Mouse (Mus musculus) midbrain, embryonic 13.5 days (tissue): Measurements from ENCODE around the gene Pex5. TPM values are rescaled to one million over a fixed set of nuclear protein-coding genes. Genes with fewer than 3 reads are reported as not detected.

Experiments used
- ATAC-seq: fragments of 200-750 bp; cut with Nextera tagmentation; 2 replicates; pipeline ENCODE4 v1.8.0; 2017; ENCODE audit warnings: mild to moderate bottlenecking, moderate TSS enrichment, moderate library complexity
- H3K27ac ChIP-seq: fragments of 300-500 bp; sonication (generic); 2 replicates; pipeline ENCODE4 v1.5.1; 2015; ENCODE audit warnings: inconsistent platforms, mild to moderate bottlenecking, moderate library complexity
- H3K27me3 ChIP-seq: fragments of 300-500 bp; sonication (generic); 2 replicates; pipeline ENCODE4 v1.6.1; 2015; ENCODE audit warnings: mild to moderate bottlenecking, inconsistent platforms
- H3K36me3 ChIP-seq: fragments of 300-500 bp; sonication (generic); 2 replicates; pipeline ENCODE4 v1.6.1; 2015; ENCODE audit warnings: mild to moderate bottlenecking, inconsistent platforms
- H3K4me1 ChIP-seq: fragments of 300-500 bp; sonication (generic); replicated peaks from 2 replicates; pipeline ENCODE4 v1.6.1; 2015; ENCODE audit warnings: inconsistent platforms
- H3K4me2 ChIP-seq: fragments of 300-500 bp; sonication (generic); replicated peaks from 2 replicates; pipeline ENCODE4 v1.6.1; 2015; ENCODE audit warnings: moderate library complexity, mild to moderate bottlenecking, inconsistent platforms
- H3K4me3 ChIP-seq: fragments of 300-500 bp; sonication (generic); replicated peaks from 2 replicates; pipeline ENCODE4 v1.5.1; 2015; ENCODE audit warnings: mild to moderate bottlenecking, inconsistent platforms
- H3K9ac ChIP-seq: fragments of 300-500 bp; sonication (generic); replicated peaks from 2 replicates; pipeline ENCODE4 v1.6.1; 2015; ENCODE audit warnings: mild to moderate bottlenecking, inconsistent platforms
- H3K9me3 ChIP-seq: fragments of 300-500 bp; sonication (generic); 2 replicates; pipeline ENCODE4 v1.6.1; 2016; ENCODE audit warnings: mild to moderate bottlenecking, inconsistent platforms
- WGBS: fragments of 180-500 bp; shearing (Covaris S2); methylation state at CpG from one replicate; pipeline ENCODE4 v1.1.7; 2015; 5-methylcytosine and 5-hydroxymethylcytosine counted together
- polyA plus RNA-seq: library from polyadenylated mRNA; unstranded; fragments of >200 nt; fragmentation: Nextera tagmentation; extraction: Ambion mirVana; gene quantifications from 2 replicates; pipeline ENCODE4 v1.2.1, GENCODE M21; 2015

Pex5 gene
- polyA plus RNA-seq, 1 experiment from 2014 or later: 78.0 TPM

DNA sequence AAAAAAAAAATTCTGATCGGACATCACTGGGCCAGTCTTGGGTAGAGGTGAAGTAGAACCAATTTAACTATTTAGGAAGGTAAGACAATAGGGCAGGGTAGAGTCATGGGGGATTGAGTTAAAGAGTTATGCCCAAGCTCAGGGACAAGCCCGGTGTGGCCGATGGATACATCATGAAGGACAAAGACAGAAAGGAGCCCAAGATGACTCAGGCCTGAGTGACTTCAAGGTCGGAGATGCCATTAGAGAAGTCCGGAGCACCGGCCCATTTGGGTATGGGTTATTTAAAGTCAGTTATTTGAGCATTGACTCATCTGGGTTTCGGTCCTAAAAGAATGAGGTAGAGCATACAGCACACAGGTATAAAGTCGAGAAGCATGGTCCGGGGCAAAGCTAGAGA lies 31.6 kb upstream of the Pex5 start:
- Histone ChIP-seq H3K27me3 (no peaks in the 10 kb centered on the region), H3K4me2 (no peak overlapping the region), H3K9me3 (no peaks in the 10 kb centered on the region), H3K36me3 (peaks cover 45% of the 10 kb centered on the region), H3K4me3 (no peak overlapping the region), H3K9ac (no peak overlapping the region), H3K27ac (no peak overlapping the region), H3K4me1 (no peaks in the 10 kb centered on the region)
- 94% methylated on average over 9 of the region's 9 CpGs for WGBS
- no peak for ATAC-seq

DNA sequence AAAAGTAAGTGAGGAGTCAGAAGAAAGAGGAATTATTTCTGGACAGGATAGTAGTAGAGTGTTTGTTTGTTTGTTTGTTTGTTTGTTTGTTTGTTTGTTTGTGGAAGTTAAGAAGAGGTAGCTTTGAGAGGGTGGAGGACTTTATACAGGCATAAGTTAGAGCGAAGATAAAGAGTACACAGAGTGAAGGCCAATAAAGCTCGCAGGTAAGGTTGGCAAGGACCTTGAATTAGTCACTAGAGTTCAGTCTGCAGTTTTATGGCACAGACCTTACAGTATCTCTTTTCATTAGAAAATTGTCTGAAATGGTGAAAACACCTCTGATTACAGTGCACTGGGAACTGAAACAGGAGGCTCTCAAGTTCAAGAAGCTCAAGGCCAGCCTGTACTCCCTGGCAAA lies 31.2 kb upstream of the Pex5 start:
- Histone ChIP-seq H3K9me3 (no peaks in the 10 kb centered on the region), H3K36me3 (peaks cover 45% of the 10 kb centered on the region), H3K4me2 (no peak overlapping the region), H3K4me1 (no peaks in the 10 kb centered on the region), H3K4me3 (no peak overlapping the region), H3K27ac (no peak overlapping the region), H3K27me3 (no peaks in the 10 kb centered on the region), H3K9ac (no peak overlapping the region)
- WGBS: 89% methylated on average over 2 of the region's 2 CpGs
- no peak for ATAC-seq

DNA sequence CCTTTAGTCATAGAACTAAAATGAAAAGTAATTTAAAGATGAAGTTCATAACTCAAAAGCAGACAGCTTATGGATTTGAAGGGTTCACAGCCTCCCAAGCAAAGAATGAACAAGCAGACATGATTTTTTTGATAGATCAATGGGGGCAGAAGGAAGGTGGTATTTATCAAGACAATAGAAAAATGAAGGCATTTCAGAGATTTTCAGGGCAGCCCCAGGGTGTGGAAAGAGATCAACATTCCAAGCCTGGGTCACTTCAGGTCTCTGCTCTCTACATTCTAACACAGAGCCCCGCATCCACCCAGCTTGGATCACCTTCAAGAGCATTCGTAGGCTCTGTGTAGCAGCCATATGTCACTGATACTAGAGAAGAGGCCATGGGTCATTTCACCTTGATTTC lies 28.5 kb upstream of the Pex5 start:
- Histone ChIP-seq H3K4me2 (no peak overlapping the region), H3K36me3 (peaks cover 35% of the 10 kb centered on the region), H3K4me1 (no peaks in the 10 kb centered on the region), H3K4me3 (no peak overlapping the region), H3K9me3 (no peaks in the 10 kb centered on the region), H3K9ac (no peak overlapping the region), H3K27ac (no peak overlapping the region), H3K27me3 (no peaks in the 10 kb centered on the region)
- no peak for ATAC-seq
- 90% methylated on average over 2 of the region's 2 CpGs for WGBS

DNA sequence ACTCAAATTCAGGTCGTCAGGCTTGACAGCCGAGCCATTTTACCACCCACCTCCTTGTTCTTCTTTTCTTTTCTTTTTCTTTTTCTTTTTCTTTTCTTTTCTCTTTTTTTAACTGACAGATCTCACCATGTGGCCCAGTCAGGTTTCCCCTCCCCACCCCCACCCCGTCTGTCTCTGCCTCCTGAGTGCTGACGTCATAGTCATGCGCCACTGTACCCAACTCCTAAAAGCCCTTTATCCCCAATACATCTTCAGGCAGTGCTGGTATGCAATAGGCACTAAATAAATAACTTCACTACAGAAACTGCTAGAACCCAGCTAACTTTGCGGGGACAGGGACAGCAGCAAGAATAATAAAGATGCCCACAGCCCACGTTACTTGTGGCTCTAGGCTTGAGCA lies 21.4 kb upstream of the Pex5 start:
- Histone ChIP-seq H3K27me3 (no peaks in the 10 kb centered on the region), H3K27ac (no peak overlapping the region), H3K36me3 (peaks cover 68% of the 10 kb centered on the region), H3K4me2 (no peak overlapping the region), H3K9me3 (no peaks in the 10 kb centered on the region), H3K4me1 (peaks cover 6% of the 10 kb centered on the region), H3K4me3 (no peak overlapping the region), H3K9ac (no peak overlapping the region)
- 78% methylated on average over 7 of the region's 7 CpGs for WGBS
- ATAC-seq: no peak

DNA sequence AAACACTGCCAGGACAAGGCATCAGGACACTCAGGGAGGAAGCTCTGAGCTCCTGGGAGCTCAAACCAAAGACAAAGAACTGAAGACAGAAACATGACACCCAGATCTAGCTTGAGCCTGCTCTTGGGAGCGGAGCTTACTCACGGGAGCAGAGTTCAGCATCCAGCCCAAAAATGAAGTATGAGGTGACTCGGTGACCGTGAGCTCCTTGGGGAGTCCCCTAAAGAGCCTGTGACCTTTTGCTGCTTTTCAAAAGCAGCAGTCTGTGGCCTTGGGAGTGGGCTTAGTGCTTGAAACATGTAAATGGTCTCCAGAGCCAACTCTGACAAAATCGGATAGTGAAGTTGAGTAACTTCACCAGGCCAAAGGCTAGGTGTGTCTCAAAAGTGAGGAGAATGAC lies 20.3 kb upstream of the Pex5 start:
- peaks cover 17% of the 10 kb centered on the region for H3K4me1 ChIP-seq
- no peak overlapping the region for H3K4me3 ChIP-seq
- WGBS: 73% methylated on average over 5 of the region's 5 CpGs
- no peak overlapping the region for H3K27ac ChIP-seq
- no peaks in the 10 kb centered on the region for H3K9me3 ChIP-seq
- no peak for ATAC-seq
- H3K4me2 ChIP-seq: no peak overlapping the region
- H3K36me3 ChIP-seq: peaks cover 66% of the 10 kb centered on the region
- no peaks in the 10 kb centered on the region for H3K27me3 ChIP-seq
- H3K9ac ChIP-seq: no peak overlapping the region

DNA sequence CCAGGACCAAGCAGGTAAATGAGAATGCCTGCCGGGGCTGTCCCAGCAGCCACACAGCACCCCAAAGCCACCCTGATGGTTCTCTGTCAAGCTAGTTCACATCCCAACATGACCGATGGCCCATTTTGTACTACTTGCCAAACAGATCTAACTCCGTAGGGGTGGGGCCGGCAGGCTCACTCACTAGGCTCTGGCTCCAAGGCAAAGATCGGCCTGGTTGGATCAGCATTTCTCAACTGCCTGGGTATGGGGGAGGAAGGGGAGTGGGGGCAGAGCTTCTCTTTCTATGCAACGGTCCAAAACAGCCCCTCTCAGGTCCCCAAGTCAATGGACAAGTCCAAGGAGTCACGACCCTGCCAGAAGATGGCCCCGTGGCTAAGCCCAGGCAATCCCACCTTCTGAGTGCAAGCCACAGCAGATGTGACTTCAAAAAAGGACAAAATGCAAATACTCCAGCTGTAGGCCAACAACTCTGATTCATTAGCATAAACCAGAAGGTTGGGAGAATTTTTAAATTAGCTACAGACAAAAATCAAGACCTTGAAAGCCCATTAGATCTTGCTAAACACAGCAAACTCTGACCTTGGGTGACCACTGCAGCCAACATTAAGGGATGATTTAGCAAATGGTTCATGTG lies 18.9 kb upstream of the Pex5 start:
- no peak overlapping the region for H3K27ac ChIP-seq
- no peak overlapping the region for H3K4me3 ChIP-seq
- no peak overlapping the region for H3K4me2 ChIP-seq
- no peaks in the 10 kb centered on the region for H3K27me3 ChIP-seq
- no peak for ATAC-seq
- no peaks in the 10 kb centered on the region for H3K9me3 ChIP-seq
- peaks cover 61% of the 10 kb centered on the region for H3K36me3 ChIP-seq
- no peak overlapping the region for H3K9ac ChIP-seq
- H3K4me1 ChIP-seq: peaks cover 22% of the 10 kb centered on the region
- 88% methylated on average over 8 of the region's 8 CpGs for WGBS

DNA sequence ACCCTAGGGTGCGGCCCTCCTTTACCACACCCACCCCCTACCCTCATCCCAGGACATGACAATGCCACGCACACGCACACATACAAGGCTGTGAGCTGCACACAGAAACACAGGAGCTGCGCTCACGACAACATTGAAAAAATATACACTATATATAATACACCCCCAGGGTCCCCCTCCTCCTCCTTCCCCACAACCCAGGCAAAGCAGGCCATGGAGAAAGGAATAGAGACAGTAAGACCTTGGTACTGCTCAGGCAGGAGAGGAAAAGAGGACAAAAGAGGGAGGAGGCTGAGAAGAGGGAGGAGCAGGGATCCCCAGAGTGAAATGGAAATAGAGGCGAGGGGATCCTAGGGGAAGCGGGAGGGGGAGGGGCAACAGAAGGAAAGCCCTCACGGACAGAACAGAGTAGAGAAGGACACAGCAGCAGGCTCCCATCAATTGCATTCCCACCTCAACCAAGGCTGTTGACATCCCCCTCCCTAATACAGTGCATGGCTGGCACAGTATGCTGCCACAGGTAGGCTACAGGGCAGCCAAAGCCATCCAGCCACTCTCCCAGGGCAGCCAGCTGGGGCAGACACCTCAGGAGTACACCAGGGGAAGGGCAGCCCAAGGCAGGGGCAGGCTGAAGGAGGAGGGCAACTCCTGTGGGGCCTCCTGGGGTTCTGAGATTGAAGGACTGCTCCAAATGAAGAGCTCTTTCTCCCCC lies 16.1 kb upstream of the Pex5 start:
- Histone ChIP-seq H3K36me3 (peaks cover 37% of the 10 kb centered on the region), H3K9me3 (no peaks in the 10 kb centered on the region), H3K9ac (no peak overlapping the region), H3K27ac (no peak overlapping the region), H3K4me1 (peaks cover 22% of the 10 kb centered on the region), H3K4me2 (no peak overlapping the region), H3K4me3 (no peak overlapping the region), H3K27me3 (no peaks in the 10 kb centered on the region)
- WGBS: 31% methylated on average over 8 of the region's 8 CpGs
- peak; percentile 69 for ATAC-seq

DNA sequence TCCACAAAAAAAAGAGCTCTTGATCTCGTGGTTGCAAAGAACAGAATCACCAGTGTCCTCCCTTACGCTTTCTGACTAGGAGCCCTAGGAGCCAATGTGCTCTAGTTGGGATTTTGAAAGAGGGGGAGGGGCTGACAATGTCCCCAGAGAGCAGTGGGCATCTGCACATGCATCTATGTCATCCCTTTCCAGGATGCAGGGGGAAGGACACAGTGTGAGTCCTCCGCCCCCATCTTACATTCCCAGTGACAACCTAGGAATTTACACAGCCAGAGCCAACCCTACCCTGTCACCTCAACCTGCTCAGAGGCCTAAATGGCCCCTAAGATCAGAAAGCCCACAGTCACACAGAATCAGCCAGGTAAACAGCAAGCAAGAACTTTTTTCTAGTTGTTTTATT lies 15.5 kb upstream of the Pex5 start:
- H3K27ac ChIP-seq: no peak overlapping the region
- peaks cover 22% of the 10 kb centered on the region for H3K4me1 ChIP-seq
- H3K9me3 ChIP-seq: no peaks in the 10 kb centered on the region
- H3K4me3 ChIP-seq: no peak overlapping the region
- whole genome bisulfite sequencing: 62% methylated on average over 3 of the region's 3 CpGs
- ATAC-seq: peak; percentile 31; the same call in 1 of the 2 replicates
- peaks cover 33% of the 10 kb centered on the region for H3K36me3 ChIP-seq
- no peak overlapping the region for H3K9ac ChIP-seq
- H3K27me3 ChIP-seq: no peaks in the 10 kb centered on the region
- no peak overlapping the region for H3K4me2 ChIP-seq

DNA sequence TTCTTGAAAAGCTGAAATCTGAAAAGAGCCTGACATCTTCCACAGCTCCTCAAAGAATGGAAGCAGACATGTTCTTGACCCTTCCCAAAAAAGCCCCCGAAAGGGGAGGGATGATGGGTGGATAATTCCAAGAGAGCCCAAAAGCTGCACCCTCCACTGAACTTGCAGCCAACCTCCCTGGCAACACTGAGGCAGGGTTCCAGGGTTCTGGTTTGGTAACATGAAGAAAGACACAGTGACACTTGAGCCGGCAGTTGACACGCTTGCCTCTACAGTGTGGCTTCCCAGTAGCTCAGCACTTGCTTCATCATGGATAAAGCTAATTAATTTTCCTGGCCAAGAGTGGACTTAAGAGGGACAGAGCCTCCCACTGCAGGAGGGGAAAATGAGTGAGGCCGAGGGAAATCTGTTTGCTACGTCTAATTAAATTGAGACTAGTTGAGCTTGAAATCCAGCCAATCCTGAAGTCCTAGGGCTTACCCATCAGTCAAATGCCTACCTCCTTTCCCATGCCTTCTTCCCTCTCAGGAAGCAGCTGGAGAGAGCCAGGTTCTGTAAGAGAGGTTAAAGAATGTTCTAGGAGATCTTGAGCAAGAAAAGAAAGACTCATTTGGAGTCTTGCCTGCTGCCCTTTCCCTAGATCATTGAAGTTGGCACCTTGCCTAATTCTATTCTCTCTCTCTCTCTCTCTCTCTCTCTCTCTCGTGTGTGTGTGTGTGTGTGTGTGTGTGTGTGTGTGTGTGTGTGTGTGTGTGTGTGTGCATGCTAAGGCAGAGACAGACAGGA lies 13.1 kb upstream of the Pex5 start:
- H3K4me3 ChIP-seq: no peak overlapping the region
- no peak for ATAC-seq
- WGBS: 55% methylated on average over 6 of the region's 6 CpGs
- peaks cover 14% of the 10 kb centered on the region; the same call in 1 of the 2 replicates for H3K36me3 ChIP-seq
- H3K27ac ChIP-seq: no peak overlapping the region
- H3K9me3 ChIP-seq: no peaks in the 10 kb centered on the region
- H3K9ac ChIP-seq: no peak overlapping the region
- H3K4me2 ChIP-seq: no peak overlapping the region
- no peaks in the 10 kb centered on the region for H3K27me3 ChIP-seq
- peaks cover 22% of the 10 kb centered on the region for H3K4me1 ChIP-seq

DNA sequence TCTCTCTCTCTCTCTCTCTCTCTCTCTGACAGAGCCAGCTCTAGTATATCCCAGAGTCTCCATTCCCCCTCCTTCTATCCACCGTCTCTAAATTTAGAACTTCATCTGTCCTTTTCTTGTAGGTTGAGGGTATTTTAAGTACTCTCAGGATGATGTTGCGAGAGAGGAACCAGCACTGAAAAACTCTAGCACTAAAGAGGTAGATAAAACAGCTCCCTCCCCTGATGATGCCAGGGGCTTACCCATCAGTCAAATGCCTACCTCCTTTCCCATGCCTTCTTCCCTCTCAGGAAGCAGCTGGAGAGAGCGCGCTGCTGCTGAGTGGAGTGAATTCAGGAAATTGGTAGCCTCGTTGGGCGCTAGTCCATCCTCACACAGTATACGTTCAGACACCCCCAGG lies 12.4 kb upstream of the Pex5 start:
- no peak overlapping the region for H3K4me2 ChIP-seq
- no peak for ATAC-seq
- 87% methylated on average over 7 of the region's 7 CpGs for WGBS
- H3K4me1 ChIP-seq: peaks cover 22% of the 10 kb centered on the region
- no peak overlapping the region for H3K9ac ChIP-seq
- no peak overlapping the region for H3K27ac ChIP-seq
- no peaks in the 10 kb centered on the region for H3K27me3 ChIP-seq
- H3K36me3 ChIP-seq: peaks cover 11% of the 10 kb centered on the region; the same call in 1 of the 2 replicates
- H3K9me3 ChIP-seq: no peaks in the 10 kb centered on the region
- no peak overlapping the region for H3K4me3 ChIP-seq

DNA sequence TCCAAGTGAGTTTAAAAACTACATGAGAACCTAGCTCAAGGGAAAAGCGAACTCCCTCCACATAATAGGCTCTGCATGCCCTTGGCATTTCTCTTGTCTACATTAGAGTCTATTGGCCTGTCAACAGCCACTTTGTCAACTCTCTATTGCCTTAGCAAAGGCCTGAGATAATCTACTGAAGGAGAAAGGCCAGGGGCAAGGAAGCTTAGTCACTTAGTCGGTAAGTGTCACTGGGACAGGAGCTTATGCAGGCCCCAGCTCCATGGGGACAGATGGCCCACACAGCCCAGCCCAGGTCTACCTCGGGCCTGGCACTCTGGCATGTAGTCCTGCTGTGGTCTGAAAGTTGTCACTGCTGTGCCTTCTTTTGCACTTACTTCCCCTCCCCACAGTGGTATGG lies 11.7 kb upstream of the Pex5 start:
- Histone ChIP-seq H3K4me3 (no peak overlapping the region), H3K27ac (no peak overlapping the region), H3K4me1 (peaks cover 19% of the 10 kb centered on the region), H3K36me3 (peaks cover 7% of the 10 kb centered on the region; the same call in 1 of the 2 replicates), H3K9ac (no peak overlapping the region), H3K9me3 (no peaks in the 10 kb centered on the region), H3K27me3 (no peaks in the 10 kb centered on the region), H3K4me2 (no peak overlapping the region)
- WGBS: 82% methylated on average over 3 of the region's 3 CpGs
- no peak for ATAC-seq

DNA sequence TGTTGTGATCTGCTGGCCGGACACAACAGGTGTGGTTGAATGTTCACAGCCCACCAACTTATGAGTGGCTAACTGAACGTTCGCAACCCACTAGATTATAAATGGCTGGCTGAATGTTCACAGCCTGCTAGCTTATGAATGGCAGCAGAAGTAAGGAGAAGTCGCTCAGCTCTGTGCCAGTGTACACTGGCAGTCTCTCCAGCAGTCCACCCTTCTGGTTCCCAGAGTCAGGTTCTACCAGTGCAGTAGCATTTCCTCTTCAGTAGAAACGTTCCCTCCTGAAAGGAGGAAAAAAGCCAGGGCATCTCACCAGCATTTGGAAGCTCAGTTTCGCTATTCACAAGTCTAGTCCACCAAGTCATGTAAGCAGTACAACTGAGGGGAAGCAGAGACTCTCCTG lies 10.7 kb upstream of the Pex5 start:
- H3K4me2 ChIP-seq: no peak overlapping the region
- 79% methylated on average over 6 of the region's 6 CpGs for WGBS
- peaks cover 9% of the 10 kb centered on the region for H3K4me1 ChIP-seq

More for the DNA sequence above, 10.7 kb upstream of the Pex5 start:
- ATAC-seq: no peak
- H3K4me3 ChIP-seq: no peak overlapping the region
- no peaks in the 10 kb centered on the region for H3K9me3 ChIP-seq
- no peak overlapping the region for H3K27ac ChIP-seq
- H3K27me3 ChIP-seq: no peaks in the 10 kb centered on the region
- no peak overlapping the region for H3K9ac ChIP-seq
- H3K36me3 ChIP-seq: no peaks in the 10 kb centered on the region
